Mouse (Mus musculus) left cerebral cortex, adult 2 months (tissue): ENCODE measurements at regions not wholly inside any gene's neighbourhood (a gene's known extent, or its start where the extent isn't known, plus 50 kb on each side); places are given as distances from the start of the nearest gene placed in this dataset.

Source experiments
- DNase-seq, 2 experiments: peaks; one replicate each; pipeline ENCODE4 v3.0.0; 2021 to 2022; ENCODE audit warnings: low spot score in 2 of 2, mixed read lengths in 1 of 2; ENCODE audit errors: extremely low spot score in 1 of 2
- H3K27ac ChIP-seq: fragments of 200-600 bp; 2 replicates; pipeline ENCODE4 v1.8.1; 2022
- H3K4me3 ChIP-seq: fragments of 200-600 bp; 2 replicates; pipeline ENCODE4 v1.8.1; 2022
- CTCF ChIP-seq: fragments of 200-600 bp; IDR thresholded peaks from 2 replicates; pipeline ENCODE4 v1.8.1; 2022; ENCODE audit warnings: antibody characterized with exemption, mild to moderate bottlenecking, moderate library complexity
- intact Hi-C: fragments of 180-260 bp; cut with DNase I; formaldehyde crosslinking; loops from one replicate; pipeline ENCODE4 v1.15.1; 2025

- H3K27ac ChIP-seq, result no peak overlapping the region
- TF ChIP-seq CTCF, result no peak
Observed at GRCm38 (mm10) chr16:22716306-22716830, 59.3 kb upstream of the Dgkg start.

GRCm38 (mm10) chr16:22714315-22714714, 57.3 kb upstream of the Dgkg start:
- H3K27ac ChIP-seq, result no peak overlapping the region
- no peak for DNase-seq
- no peak for TF ChIP-seq CTCF
- intact Hi-C loops, result no loop called here
- H3K4me3 ChIP-seq, result no peak overlapping the region

More at GRCm38 (mm10) chr16:22716306-22716830, 59.3 kb upstream of the Dgkg start:
- DNase-seq, result no peak
- no peak overlapping the region for H3K4me3 ChIP-seq
- intact Hi-C loops, result no loop called here

- TF ChIP-seq CTCF, result no peak
- Histone ChIP-seq H3K4me3 (no peak overlapping the region), H3K27ac (no peak overlapping the region)
- no peak for DNase-seq
- intact Hi-C loops, result no loop called here
Observed at GRCm38 (mm10) chr16:22708768-22709167, 51.7 kb upstream of the Dgkg start.
